Mouse (Mus musculus) layer of hippocampus, adult 11-12 months (tissue): ENCODE measurements around the gene Fxr2.
"Not testable (repeated sequence)": the region's sequence is repeated elsewhere in the genome, so short reads cannot be mapped to it uniquely, and the experiment has no call there.

Source experiments
- DNase-seq: peaks from one replicate; pipeline ENCODE4 v3.0.0; 2022; ENCODE audit warnings: low spot score

Gene Fxr2

DNA sequence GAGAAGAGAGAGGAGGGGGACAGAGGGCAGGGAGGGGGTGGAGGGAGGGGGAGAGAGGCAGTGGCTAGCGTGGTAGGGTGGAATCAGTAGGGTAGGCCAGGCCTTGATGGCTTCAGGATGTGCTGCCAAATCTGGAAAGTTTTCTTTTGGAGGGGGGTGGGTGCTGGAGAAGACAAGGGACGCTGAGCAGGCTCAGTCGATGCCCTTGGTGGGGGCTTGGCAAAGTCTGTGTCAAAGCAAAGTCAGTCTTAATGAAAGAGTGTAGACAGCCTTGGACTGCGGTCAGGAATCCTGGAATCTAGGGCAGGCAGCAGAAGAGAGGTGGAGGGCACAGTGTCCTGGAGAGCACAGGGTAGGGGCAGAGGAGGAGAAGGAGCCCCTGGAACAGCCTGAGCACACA, 21.9 kb upstream of the Fxr2 start:
- no peak for DNase-seq

DNA sequence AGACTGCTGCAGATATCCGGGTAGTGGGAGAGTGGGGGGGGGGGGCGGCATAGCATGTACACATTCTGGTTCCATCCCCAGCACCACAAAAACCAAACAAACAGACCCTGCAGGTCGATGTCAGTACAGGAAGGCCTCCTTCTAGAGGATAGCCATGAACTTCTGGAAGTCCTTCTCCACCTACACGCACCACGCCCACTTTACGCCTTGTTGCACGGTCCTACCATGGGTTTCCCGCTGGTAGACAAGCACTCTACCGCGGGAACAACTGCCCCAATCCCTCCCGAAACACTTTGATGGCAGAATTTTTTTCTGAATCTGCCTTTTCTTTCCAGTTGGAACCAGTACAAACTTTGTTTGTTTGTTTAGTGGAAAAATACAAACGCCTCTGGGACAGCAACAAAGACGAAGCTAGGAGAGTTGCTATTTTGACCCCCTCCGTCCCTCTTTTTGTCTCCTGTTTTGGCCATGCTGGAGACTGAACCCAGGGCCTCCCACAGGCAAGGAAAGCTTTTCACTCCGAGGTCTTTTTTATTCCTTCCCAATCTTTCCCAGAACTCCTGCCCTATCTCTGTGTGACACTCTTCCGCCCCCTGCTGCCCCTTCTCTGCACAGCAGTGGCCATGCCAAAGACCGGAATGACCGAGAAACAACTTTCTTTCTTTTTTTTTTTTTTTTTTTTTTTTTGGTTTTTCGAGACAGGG, 19.1 kb upstream of the Fxr2 start:
- peak; percentile 89 for DNase-seq

DNA sequence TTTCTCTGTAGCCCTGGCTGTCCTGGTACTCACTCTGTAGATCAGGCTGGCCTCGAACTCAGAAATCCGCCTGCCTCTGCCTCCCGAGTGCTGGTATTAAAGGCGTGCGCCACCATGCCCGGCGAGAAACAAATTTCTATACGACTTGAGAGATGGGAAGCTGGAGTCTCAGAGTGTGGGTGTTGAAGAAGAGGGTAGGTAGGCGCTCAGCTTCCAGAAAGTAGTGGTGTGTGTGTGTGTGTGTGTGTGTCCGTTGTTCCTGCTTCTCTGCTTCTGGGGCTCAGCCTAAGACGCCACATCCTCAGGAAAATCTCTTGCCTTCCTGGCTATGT, 18.6 kb upstream of the Fxr2 start:
- not testable (repeated sequence) for DNase-seq

DNA sequence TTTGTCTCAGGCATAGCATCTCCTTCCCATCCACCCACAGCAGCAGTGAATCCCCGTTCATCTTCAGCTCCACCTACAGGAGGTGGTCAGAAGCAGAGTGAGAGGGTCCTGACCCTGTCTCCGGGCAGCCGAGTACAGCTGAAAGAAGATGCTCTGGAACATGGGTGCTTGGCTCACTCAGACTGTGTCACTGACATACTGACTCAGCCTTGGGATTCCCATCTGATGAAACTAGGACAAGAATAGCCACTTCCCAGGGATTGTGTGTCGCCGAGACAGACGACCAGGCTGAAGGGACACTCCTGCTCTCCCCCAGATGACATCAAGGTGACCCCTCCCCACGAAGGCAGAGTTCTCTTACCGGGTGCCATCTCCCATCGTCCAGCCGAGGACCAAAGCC, 16.0 kb upstream of the Fxr2 start:
- no peak for DNase-seq

DNA sequence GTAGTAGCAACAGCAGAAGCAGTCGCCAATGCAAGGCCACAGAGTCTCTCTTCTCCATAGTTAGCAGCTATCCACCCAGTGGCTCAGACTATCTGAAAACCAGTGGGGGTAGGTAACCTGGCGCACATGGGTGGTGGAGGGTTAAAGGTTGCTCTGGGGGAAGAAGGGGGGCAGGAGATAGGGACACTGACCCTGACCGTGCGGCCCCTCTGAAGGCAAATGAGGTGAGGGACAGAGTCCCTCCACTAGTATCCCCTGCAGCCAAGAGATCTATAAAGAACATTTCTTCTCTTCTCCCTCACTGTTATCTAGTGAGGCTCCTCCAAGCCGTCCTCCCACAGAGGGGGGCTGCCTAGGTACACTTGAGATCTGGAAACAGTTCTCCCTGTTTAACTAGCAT, 15.0 kb upstream of the Fxr2 start, which contains the start of gene Shbg:
Shbg (minus strand) TSS at position 101 of the 400 bp plus-strand sequence.
- no peak for DNase-seq

DNA sequence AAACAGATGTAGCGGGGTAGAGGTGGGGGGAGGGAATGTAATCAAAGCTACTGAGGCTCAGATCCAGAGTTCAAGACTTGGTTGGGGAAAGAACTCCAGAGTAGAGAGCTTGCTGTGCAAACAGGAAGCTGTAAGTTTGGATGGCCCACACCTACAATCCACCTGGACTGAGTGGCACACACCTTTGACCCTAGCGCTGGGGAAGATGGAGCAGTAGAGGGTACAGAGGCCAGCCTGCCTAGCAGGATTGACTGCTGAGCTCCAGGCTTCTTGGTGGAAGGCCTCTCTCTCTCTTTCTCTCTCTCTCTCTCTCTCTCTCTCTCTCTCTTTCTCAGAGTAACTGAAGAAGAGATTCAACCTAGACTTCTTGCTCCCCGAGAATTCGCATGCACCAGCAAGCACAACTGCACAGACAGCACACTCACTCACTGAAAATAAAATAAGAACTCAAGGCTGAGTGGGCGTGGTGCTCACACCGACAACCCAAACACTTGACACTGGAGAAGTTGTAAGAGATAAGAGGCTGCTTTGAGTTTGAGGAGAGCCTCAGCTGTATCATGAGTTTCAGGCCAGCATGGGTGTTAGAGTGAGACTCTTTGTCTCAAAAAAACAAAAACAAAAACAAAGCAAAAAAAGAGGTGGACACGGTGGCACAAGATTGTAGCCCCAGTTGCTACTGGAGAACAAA, 12.3 kb upstream of the Fxr2 start:
- DNase-seq: no peak

DNA sequence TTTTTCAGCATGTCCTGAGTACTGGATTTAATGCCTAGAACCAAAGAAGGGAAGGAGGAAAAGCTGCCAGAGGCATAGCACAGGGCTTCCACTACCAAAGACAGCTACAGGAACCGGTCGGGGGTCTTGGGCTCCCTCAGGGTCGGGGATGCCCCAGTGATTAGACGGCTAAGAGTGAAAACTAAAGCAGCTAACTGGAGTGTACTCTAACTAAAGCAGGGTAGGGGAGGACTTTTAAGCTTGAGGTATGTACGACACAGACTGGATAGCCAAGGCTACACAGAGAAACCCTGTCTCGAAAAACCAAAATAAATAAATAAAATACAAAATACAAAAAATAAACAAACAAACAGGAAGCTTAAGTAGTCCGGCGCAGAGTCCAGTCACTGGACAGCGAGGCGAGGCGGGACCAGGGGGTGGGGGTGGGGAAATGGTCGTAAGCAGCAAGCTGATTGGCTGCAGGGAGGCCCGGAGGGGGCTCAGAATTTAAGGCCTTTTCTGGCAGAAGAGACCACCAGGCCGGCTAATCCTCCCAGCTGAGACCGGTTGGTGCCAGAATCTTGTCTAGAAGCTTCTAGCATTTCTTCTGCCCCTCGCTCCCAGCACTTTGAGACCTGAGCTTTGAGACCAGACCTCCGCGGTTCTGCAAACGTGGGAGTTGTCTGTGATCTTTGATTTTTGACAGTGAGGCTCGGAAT, 11.1 kb upstream of the Fxr2 start, which contains the start of gene Sat2:
Sat2 (plus strand) TSS at position 454 of the 698 bp plus-strand sequence.
- DNase-seq: peak; percentile 55

DNA sequence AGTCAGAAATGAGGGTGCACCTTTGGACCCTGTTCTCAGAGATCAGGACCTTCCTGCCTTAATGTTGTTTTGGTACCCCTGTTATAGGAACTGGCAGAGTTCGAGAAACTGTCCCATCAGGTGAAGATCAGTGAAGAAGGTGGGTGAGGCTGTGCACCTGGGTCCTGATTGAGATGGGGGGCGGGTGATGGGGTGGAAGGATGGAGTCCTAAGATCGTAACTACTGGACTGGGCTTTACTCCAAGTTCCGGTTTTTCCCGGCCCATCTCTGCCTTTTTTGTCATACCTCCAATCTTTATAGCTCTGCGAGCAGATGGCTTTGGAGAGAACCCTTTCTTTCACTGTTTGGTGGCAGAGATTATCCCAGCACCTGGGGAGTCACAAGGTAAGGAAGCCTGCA, 10.4 kb upstream of the Fxr2 start:
- DNase-seq: no peak

DNA sequence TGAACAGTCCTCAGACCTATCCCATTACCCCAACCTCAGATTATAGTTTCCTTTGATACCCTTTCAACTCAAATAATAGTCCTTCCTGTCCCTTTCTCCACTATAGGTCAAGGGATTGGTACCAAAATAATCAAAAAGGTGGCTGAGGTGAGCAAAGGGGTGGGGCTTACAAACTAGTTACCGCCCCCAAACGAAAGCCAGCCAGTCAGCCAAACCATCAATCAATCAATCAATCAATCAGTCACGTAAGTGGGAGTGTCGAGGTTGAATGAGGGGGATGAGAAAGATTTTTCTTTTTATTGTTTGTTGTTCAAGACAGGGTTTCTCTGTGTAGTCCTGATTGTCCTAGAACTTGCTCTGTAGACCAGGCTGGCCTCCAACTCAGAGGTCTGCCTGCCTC, 9.8 kb upstream of the Fxr2 start:
- no peak for DNase-seq

DNA sequence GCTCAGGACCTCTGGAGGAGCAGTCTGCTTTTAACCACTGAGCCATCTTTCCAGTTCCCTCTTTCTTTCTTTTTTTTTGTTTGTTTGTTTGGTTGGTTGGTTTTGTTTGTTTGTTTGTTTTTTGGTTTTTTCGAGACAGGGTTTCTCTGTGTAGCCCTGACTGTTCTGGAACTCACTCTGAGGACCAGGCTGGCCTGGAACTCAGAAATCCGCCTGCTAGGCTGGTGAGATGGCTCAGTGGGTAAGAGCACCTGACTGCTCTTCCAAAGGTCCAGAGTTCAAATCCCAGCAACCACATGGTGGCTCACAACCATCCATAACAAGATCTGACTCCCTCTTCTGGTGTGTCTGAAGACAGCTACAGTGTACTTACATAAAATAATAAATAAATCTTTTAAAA, 8.5 kb upstream of the Fxr2 start:
- not testable (repeated sequence) for DNase-seq

DNA sequence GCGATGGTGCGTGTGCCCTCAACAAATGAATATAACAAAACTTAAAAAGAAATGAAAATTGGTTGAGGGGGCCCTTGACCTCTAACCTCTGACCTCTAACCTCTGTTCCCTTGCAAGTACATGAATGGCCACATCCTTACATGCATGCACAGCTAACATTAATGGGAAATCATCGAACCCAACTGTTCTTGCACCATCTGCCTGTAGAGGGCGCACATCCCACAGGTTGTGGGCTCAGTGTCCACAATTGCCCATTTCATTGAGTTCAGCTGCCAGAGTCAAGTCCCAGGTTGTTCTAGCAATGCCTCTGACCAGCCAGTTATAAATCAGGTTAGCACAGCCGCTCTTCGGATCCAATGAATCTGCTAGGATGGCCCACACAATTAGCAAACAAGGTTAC, 4.5 kb upstream of the Fxr2 start:
- DNase-seq: peak; percentile 82

DNA sequence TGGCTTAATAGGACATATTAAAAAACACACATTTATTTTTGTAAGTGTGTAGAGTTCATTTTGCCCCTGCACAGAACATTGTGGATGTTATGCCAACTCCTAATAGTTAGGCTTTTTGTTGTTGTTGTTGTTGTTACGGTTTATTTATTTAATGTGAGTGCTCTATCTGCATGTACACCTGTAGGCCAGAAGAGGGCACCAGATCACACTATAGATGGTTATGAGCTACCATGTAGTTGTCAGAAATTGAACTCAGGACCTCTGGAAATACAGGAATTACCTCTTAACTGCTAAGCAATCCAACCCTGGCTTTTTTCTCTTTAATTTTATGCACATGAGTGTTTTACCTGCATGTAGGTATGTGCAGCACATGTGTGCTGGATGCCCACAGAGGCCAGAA, 3.0 kb upstream of the Fxr2 start:
- DNase-seq: no peak

DNA sequence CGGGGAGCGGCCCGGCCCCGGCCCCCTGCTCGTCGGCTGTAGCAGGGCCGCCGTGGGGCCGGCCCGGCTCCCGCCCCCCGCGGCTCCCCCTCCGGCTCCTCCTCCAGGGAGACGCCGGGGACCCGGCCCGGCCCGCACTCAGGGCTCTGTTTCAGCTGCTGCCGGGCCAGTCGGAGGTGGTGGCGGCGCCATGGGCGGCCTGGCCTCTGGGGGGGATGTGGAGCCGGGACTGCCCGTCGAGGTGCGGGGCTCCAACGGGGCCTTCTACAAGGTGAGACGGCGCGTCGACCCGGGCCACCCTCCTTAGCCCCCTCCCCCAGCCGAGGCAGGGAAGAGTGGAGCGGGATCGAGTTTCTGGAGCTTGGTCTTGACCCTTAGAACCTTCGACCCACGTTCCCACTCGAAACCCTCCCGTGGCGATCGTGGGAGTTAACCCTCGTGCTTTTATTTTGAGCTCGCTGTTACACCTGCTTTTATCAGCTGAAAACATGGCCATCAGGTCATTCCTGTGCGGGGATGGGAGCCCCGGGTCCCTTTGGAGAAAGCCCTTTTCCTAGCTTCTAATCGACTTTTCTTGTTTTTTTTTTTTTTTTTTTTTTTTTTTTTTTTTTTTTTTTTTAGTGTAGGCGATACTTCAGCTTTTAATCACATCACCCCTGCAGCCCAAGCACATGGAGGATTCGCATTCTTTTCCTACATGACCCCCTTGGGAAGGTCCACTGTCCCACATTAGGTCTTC, 507 bp downstream of the Fxr2 start:
- DNase-seq: peak; percentile 46

DNA sequence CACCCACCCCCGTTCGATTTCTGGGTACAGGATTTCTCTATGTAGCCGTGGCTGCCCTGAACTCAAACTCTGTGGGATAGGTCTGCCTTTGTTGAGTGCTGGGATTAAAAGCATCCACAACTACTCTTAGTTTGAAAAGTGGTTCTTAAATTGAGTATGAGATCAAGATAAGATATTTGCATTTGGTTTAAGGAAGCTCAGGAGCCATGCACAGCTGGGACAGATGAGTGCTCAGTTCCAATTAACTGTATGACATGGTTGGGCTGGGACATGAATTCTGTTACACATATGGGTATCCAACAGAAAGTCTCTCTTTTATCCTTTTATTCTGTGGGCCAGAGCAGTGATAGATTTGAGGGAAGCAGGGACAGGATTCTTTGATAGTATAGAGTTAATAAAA, 2.7 kb downstream of the Fxr2 start:
- no peak for DNase-seq

DNA sequence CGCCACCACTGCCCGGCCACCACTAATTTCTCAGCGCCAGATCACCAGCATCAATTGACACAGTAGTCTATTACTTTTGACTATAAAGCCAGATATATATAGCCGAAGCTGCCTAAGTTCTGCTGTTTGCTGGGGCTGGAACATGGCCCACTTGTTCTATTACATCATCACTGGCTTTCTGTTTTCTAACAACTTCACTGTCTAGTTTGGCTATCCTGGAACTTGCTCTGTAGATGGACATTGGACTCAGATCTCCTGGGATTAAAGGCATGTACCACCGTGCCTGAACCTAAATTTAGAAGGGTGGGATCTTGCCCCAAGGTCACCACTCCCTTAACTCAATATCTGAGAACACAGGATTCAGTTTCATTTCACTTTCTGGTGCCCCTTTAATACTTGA, 13.1 kb downstream of the Fxr2 start:
- DNase-seq: no peak

DNA sequence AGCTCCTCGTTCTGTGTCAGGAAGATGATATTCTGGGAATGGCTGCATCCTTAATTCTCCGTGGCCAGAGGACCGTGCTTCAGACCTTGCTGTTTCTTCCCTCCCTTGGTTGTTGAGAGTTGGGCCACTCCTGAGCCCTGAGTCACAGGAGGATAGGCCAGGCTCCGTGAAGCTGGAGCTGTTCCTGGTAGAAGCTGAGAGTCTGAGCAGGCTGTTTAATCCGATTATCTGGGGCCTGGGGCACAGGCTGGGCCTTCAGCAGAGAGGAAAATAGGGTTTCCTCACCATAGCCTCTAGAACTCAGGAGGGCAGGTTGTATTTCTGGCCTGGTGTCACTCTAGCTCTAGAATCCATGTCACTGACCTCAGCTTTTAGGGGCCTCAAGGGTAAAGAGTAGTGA, 20.6 kb downstream of the Fxr2 start:
- DNase-seq: no peak

DNA sequence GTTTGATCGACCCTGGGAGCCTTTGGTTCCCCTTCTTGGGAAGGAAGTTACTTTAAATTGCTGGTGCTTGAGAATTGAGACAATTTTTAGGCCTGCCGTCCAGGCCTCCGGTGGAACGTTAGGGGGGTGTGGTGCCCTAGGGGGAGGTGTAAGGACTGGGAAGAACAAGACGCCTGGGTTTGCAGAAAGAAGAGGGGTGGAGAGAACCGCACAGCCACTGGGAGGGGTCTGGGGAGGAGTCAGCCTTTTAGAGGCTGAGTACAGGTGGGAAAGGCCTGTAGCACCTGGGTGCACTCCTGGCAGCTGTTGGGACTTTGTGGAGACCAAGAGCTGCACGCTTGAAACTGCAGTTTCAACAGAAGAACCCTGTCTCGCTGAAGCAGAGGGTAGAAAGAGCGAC, 22.0 kb downstream of the Fxr2 start:
- DNase-seq: no peak

DNA sequence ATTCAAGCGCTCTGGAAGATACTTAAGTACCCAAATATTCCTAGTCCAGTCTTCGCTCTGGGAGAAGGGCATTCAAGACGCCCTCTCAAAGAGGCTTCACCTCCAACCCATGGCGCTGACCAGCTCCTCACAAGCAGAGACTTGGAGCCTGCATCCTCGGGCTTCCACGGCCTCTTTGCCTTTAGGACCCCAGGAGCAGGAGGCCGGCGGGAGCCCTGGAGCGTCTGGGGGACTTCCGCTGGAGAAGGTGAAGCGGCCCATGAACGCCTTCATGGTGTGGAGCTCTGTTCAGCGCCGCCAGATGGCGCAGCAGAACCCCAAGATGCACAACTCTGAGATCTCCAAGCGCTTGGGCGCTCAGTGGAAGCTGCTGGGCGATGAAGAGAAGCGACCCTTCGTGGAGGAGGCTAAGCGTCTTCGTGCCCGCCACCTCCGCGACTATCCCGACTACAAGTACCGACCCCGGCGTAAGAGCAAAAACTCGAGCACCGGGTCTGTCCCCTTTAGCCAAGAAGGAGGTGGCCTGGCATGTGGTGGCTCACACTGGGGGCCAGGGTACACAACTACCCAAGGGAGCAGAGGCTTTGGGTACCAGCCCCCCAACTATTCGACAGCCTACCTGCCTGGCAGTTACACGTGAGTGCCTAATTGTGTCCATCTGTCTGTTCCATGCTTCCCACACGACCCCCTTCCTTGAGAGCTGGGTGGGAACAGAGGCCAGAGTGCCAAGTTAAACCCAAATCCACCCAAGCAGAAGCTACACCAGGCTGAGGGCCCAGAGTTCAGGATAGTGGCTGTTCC, 22.7 kb downstream of the Fxr2 start, which contains the start of gene Sox15:
Sox15 (plus strand) TSS at position 51 of the 801 bp plus-strand sequence.
- peak; percentile 82 for DNase-seq

DNA sequence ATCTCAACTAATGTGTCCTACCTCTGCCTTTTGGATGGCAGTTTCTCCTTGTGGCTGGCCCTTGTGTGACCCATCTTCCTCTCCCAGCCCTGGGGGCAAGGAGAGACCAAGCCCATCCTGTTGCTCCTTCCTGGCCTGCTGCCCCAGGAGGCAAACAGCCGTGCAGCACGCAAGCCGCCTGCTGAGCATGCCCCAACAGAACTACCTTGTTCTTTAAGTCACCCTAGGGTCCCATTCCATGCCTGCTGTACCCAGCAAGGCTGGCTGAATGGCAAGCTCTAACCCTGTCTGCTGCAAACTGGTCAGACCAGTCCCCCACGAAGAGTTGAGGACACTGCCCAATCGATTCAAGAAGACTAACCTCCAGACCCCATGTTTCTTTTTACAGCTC, 23.3 kb downstream of the Fxr2 start:
- DNase-seq: no peak

DNA sequence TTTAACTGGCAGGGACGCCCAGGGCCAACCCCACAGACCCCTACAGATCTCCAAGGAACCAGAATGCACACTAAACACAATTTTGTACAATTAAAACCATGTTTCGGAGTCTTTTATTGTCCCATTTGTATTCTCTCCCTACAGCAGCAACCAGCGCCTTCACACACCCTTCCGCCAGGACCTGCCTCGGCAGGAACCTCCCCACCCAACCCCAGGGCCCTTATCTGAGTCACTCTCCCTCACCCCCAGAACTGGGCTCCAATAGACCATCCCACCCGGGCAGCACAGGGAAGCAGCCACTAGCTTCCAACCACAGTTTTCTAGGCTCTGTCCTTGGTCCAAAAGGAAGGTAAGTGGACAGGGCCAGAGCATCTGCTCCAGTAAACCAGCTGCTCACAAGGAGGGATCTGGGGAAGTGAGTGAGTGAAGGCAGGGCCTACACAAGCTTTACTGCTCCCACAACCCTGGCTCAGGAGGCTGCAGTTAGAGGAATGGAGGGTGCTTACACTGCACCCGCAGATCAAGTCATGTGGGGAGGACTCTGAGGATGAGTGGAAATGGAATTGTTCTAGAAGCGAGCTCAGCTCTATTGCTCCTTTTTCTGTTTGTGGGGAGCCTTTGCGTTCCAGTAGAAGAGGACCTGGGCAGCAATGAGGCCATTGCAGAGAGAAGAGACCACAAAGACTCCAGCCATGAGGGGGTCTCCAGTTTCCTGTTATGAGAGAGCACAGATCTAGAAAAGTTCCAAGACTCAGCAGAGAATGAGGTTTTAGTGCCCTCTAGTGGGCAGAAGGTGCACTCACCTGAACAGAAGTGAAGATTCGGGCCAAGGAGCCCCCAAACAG, 24.0 kb downstream of the Fxr2 start:
- peak; percentile 49 for DNase-seq

DNA sequence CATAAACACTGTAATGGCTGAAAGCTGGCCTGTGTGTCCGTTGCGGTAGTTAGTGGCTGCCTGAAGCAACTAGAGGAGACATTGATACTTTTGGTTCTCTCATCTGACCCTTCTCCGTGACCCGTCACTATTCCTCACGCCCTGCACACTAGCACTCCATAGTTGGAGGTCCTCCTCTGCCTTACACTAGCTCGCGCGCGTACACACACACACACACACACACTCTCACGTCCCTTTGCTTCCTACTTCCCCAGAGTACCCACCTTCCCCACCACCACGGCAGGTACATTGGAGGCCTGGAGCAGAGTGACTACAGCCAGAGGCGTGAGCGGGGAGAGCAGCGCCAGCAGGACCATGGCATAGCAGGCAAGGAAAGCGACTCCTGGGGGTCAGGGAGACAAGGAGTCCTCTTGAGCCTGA, 24.7 kb downstream of the Fxr2 start:
- no peak for DNase-seq
